Mouse (Mus musculus): Measurements from ENCODE around the gene Nhsl1.

DNA sequence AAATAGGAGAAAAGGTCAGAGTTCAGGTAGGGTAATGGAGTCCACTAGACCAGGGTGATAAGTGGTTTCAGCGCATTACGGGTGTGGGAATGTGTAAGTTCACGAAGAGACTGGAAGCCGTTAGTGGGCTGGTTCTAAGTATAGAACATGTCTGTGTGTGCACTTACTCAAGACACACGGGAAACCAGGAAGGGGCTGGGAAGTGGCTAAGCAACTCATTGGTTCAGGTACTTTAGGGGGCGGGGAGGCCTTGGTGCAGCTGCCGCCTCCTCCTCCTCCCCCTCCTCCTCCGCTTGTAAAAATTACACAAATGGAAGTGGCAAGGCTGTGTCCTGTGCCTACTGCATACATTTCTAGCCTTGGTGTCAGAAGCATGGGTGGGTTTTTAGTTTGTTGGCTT, 213.5 kb downstream of the Nhsl1 start:
- no peak for TF ChIP-seq GATA1 (IDR thresholded peaks at IDR 0.05; ENCODE audit: borderline replicate concordance, low read length)
- TF ChIP-seq FLI1 (IDR thresholded peaks at IDR 0.05; ENCODE audit: low read length), result no peak

All from megakaryocyte, embryonic 14.5 days (primary cell).